Mouse (Mus musculus): Measurements from ENCODE around the gene Lin28a.

Lin28a gene

DNA sequence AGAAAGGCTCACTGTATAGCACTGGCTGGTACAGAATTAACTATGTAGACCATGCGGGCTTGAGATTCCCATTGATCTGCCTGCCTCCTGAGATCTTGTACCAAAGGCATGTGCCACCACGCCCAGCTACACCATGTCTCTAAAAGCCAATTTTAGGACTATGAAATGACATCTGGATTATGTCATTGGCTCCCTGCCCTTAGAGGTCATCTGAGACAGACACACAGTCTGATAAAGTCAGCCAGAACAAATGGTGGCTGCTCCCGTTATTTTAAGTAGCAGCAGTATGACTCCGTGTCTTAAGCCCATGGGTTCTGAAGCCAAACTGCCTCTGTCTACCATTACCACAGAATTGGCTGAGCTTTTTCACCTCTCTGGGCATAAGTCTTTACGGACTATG, 38.1 kb downstream of the Lin28a start:
- in situ Hi-C loops (cut with MboI, MseI) = no loop called here

DNA sequence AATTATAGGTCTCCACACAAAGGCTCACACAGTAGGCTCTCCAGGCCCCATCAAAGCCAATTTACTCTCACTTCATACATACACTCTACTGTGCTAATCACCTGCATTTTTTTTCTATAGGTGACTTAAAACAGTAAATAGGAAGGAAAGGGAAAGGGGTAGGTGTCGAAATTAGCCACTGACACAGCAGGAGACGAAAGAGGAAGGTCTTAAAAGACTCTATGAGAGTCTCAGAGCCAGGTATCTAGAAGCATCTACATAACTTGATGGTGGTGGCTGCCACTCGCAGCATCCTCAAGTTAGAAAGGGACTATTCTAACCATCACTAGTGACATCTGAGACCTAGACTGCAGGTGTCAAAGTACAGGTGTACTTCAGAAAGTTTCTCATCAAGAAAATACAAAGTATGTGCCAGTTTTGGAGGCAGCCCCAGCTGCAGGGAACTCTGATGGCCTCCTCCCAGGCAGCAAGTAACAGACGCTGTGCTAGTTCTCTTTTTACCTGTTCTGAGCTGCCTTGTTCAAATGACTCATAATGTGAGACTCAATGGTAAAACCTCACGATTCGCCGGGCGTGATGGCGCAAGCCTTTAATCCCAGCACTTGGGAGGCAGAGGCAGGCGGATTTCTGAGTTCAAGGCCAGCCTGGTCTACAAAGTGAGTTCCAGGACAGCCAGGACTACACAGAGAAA, 40.5 kb downstream of the Lin28a start:
- in situ Hi-C loops (cut with MboI, MseI) = no loop called here

- in situ Hi-C loops (cut with MboI, MseI) = no loop called here
These were observed 46.9 kb downstream of the Lin28a start for GRCm38 (mm10) chr4:133971741-133972140.

GRCm38 (mm10) chr4:133970876-133971275, 47.8 kb downstream of the Lin28a start:
- in situ Hi-C loops (cut with MboI, MseI) = no loop called here

DNA sequence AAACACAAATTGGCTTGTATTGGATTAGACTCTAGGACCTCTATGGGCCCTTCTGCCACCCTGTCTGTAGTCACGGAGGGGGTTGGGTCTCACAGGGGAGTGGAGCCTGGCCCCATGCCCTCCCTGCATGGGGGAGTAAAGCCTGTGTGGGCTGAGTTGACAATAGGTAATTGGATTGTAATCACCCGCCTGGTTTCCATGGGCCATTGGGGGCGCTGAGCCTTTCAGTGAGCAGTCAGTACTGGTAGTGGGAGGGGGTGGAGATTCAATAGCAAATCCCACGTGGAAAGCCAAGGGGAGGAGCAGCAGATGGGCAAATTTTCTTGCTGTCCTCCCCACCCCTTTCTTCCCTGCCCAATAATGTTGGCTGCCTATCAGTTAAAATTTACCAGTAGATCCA, 48.4 kb downstream of the Lin28a start:
- in situ Hi-C loops (cut with MboI, MseI) = no loop called here

DNA sequence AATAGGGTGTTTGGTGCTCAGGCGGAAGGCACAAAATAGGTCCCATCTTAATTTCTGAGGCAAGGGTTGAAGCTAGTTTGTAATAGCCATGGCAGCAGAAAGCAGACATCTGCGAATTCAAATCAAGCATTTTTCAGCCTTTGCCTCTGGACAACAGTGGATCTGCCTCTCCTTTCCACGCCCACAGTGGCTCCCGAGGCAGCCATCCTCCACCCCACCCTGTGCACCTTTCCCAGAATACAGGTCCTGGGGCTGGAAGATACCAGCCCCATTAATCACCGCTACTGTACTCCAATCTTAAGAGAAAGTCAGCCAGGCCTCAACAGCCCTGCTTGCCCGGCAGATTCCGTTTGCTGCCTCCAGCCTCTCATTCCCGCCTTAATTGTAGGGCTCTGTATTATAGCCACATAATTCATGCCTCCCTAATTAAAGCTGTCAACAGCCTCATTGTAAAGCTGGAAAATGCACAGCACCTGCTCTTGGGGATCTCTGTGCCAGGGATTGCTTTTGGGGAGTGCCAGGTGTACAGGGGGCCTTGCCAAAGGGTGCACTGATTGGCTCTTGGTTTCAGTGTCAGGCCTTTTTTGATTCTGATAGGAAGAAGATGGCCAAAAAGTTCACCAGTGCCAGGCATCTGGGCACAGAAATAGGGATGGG, 49.4 kb downstream of the Lin28a start:
- in situ Hi-C loops (cut with MboI, MseI) = no loop called here

DNA sequence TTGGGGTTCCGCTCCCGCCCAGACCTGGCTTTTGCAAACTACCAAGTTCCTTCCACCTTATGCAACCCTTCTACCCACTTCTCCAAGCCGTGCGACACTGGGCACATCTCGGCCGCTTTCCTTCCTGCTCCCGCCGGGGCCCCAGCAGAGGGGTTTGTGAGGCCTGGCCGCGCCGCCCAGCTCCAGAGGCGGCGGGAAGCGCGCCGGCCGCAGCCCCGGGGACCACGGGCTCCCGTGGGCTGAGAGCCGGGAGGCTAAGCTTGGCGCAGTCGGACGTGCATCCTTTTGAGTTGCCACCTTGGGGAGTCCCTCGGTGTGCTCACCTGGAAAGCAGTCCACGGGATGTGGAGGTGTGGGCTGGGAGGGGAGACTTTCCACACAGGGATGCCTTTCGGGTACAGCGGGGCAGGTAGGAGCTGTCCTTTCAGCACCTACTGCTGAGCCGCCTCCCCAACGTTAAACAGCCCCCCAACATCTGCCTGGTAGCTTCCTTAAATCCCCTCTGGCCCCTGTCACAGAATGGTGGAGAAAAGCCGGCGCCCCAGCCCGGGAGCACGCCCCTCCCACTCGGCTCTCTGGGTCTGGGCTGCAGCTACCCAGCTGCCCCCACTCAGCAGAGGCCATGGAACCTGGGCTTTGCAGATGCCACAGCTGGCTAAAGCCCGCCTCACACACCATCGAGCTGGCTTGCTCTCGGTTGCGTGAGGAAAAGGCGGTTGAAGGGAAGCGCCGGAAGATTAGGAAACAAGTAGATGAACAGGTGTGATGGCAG, 50.3 kb downstream of the Lin28a start, which contains the start of gene Hmgn2:
Gene Hmgn2, minus strand, starts transcription at position 501 of the 772 bp plus-strand sequence.
- in situ Hi-C loops (cut with MboI, MseI) = no loop called here

GRCm38 (mm10) chr4:133967866-133968149, 50.8 kb downstream of the Lin28a start:
- in situ Hi-C loops (cut with MboI, MseI) = no loop called here

GRCm38 (mm10) chr4:133967138-133967865, 51.3 kb downstream of the Lin28a start:
- in situ Hi-C loops (cut with MboI, MseI) = no loop called here

DNA sequence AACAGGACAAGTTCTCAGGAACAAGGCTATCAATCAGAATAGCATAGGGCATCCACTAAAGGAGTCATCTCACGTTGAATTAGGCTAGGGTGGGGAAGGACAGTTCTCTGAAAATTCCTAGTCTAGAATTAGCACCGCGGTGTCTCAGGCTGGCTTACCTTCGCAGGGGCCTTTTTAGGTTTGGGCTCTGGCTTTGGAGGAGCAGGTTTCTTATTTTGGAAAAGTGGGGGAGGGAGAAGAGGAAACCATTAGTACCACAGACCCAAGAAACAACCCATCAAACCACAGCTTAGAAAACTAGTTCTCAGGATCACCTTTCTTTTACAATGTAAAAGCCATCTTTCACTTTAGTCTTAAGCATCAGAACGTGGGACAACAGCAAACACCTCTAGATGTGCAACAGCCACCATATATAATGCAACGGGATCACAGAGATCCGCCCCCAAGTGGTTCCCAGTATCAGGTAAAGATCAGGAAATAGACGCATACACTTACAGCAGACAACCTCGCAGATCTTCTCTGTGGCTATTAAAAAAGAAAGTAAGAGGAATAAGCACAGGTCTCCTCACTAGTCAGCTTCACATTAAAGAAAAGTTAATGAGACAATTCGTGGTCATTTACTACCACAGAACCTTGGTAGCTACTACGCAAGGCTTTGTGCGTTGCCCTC, 52.2 kb downstream of the Lin28a start:
- in situ Hi-C loops (cut with MboI, MseI) = no loop called here

GRCm38 (mm10) chr4:133962566-133962965, 56.1 kb downstream of the Lin28a start:
- in situ Hi-C loops (cut with MboI, MseI) = no loop called here

GRCm38 (mm10) chr4:133958884-133959283, 59.8 kb downstream of the Lin28a start:
- in situ Hi-C loops (cut with MboI, MseI) = no loop called here

DNA sequence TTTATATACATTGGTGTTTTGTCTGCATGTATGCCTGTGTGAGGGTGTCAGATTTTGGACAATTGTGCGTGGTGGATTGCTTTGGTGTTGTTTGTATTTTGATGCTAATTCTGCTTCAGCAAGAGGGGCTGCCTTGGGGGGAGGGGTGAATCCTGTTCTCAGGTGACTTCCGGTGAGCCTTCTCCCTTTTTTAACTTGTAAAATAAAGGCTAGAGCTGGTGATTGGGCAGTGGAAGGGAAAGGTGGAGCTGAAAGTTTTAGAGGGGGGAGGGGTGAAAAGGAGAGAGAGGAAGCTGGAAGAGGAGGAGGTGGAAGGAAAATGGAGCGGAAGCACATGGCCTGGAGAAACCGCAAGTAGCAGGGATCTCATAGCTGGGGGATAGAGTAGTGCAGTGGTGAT, 62.3 kb downstream of the Lin28a start:
- in situ Hi-C loops (cut with MboI, MseI) = no loop called here

Measured in T-helper 2 cell (primary cell).